Mouse (Mus musculus) liver, adult 2 months (tissue): ENCODE data around the gene Cdh4.

Experiments
- CTCF ChIP-seq: fragments of 200-500 bp; IDR thresholded peaks from 2 replicates; pipeline ENCODE4 v1.5.1; 2011; ENCODE audit warnings: low read depth, low read length, control low read depth
- POLR2A ChIP-seq: fragments of 200-500 bp; IDR thresholded peaks from 2 replicates; pipeline ENCODE4 v1.6.1; 2011; ENCODE audit warnings: low read length, control low read depth; ENCODE audit not compliant: insufficient read depth; ENCODE audit errors: extremely low read depth

GRCm38 (mm10) chr2:179442191-179442540 is at the start of gene Cdh4:
- TF ChIP-seq CTCF = no peak
- TF ChIP-seq POLR2A = 0 out of 2 replicates have a peak, but pooled peaks have one; percentile 34
